Mouse (Mus musculus) testis, adult 10 weeks (tissue): Measurements from ENCODE around the gene Wfdc10. TPM values are rescaled to one million over a fixed set of nuclear protein-coding genes. Genes with fewer than 3 reads are reported as not detected.

Source experiments
- polyA plus RNA-seq: library from polyadenylated mRNA; stranded (reverse); fragments of 350-450 nt; fragmentation: Illumina TruSeq; extraction: RNeasy Lipid Tissue Mini Kit (QIAGEN cat#74804); gene quantifications from one replicate; pipeline ENCODE4 v1.2.3, GENCODE M21; 2014; ENCODE audit warnings: low read depth, low replicate concordance

Gene Wfdc10
- 15.1 TPM for polyA plus RNA-seq

GRCm38 (mm10) chr2:164655858-164656257 lies at the start of gene Wfdc10:
TSS of gene Wfdc10 (plus strand) at chr2:164656046.

GRCm38 (mm10) chr2:164613471-164613870 lies 42.4 kb upstream of the Wfdc10 start, which contains the start of the genes Wfdc6b and Wfdc8:
TSS of gene Wfdc6b (plus strand) at chr2:164613522.
TSS of gene Wfdc8 (minus strand) at chr2:164613626.

GRCm38 (mm10) chr2:164638696-164639095 lies 17.1 kb upstream of the Wfdc10 start, which contains the start of gene Wfdc16:
TSS of gene Wfdc16 (minus strand) at chr2:164638796.

GRCm38 (mm10) chr2:164656483-164656882 lies 637 bp downstream of the Wfdc10 start, which contains the start of gene Wfdc9:
TSS of gene Wfdc9 (minus strand) at chr2:164656583.

GRCm38 (mm10) chr2:164673987-164674386 lies 18.1 kb downstream of the Wfdc10 start, which contains the start of gene Wfdc11:
TSS of gene Wfdc11 (minus strand) at chr2:164674087.

GRCm38 (mm10) chr2:164684807-164685206 lies 29.0 kb downstream of the Wfdc10 start, which contains the start of gene Wfdc13:
TSS of gene Wfdc13 (plus strand) at chr2:164685107.

GRCm38 (mm10) chr2:164698201-164698600 lies 42.4 kb downstream of the Wfdc10 start, which contains the start of gene Spint4:
TSS of gene Spint4 (plus strand) at chr2:164698501.

Other genes starting within 250 kb of the Wfdc10 start
- gene Sdc4, start 212.2 kb upstream of the Wfdc10 start, polyA plus RNA-seq: 23.5 TPM
- 6.3 TPM for gene Sys1, start 199.1 kb upstream of the Wfdc10 start, polyA plus RNA-seq
- gene Gm20458, start 195.1 kb upstream of the Wfdc10 start, polyA plus RNA-seq: not detected
- gene Trp53tg5, start 182.3 kb upstream of the Wfdc10 start, polyA plus RNA-seq: 308 TPM
- gene Dbndd2, start 169.9 kb upstream of the Wfdc10 start, polyA plus RNA-seq: 0.98 TPM
- gene Pigt, start 158.5 kb upstream of the Wfdc10 start, polyA plus RNA-seq: 8.8 TPM
- not detected for gene Wfdc2, start 93.6 kb upstream of the Wfdc10 start, polyA plus RNA-seq
- not detected for gene Spint3, start 82.6 kb upstream of the Wfdc10 start, polyA plus RNA-seq
- 17.8 TPM for gene Wfdc6a, start 70.6 kb upstream of the Wfdc10 start, polyA plus RNA-seq
- 83.7 TPM for gene Eppin, start 62.5 kb upstream of the Wfdc10 start, polyA plus RNA-seq
- 2.2 TPM for gene Wfdc6b, start 42.5 kb upstream of the Wfdc10 start, polyA plus RNA-seq
- gene Wfdc8, start 42.4 kb upstream of the Wfdc10 start, polyA plus RNA-seq: 1.6 TPM
- gene Wfdc16, start 17.2 kb upstream of the Wfdc10 start, polyA plus RNA-seq: 2.0 TPM
- gene Wfdc9, start 537 bp downstream of the Wfdc10 start, polyA plus RNA-seq: not detected
- gene Wfdc11, start 18.0 kb downstream of the Wfdc10 start, polyA plus RNA-seq: not detected
- 2.2 TPM for gene Wfdc13, start 29.1 kb downstream of the Wfdc10 start, polyA plus RNA-seq
- gene Spint4, start 42.5 kb downstream of the Wfdc10 start, polyA plus RNA-seq: not detected
- 8.1 TPM for gene Spint5, start 59.3 kb downstream of the Wfdc10 start, polyA plus RNA-seq
- gene Wfdc3, start 89.9 kb downstream of the Wfdc10 start, polyA plus RNA-seq: 11.3 TPM
- 5.0 TPM for gene Dnttip1, start 89.9 kb downstream of the Wfdc10 start, polyA plus RNA-seq
- 11.9 TPM for gene Ube2c, start 113.9 kb downstream of the Wfdc10 start, polyA plus RNA-seq
- gene Tnnc2, start 123.9 kb downstream of the Wfdc10 start, polyA plus RNA-seq: not detected
- 1.4 TPM for gene Snx21, start 129.8 kb downstream of the Wfdc10 start, polyA plus RNA-seq
- gene Acot8, start 148.8 kb downstream of the Wfdc10 start, polyA plus RNA-seq: 1.3 TPM
- gene Zswim3, start 149.1 kb downstream of the Wfdc10 start, polyA plus RNA-seq: 14.7 TPM
- gene Zswim1, start 166.6 kb downstream of the Wfdc10 start, polyA plus RNA-seq: 6.0 TPM
- 15.7 TPM for gene Spata25, start 172.5 kb downstream of the Wfdc10 start, polyA plus RNA-seq
- gene Ctsa, start 176.8 kb downstream of the Wfdc10 start, polyA plus RNA-seq: 5.4 TPM
- not detected for gene Neurl2, start 177.4 kb downstream of the Wfdc10 start, polyA plus RNA-seq
- gene Pltp, start 201.7 kb downstream of the Wfdc10 start, polyA plus RNA-seq: 1.1 TPM
- gene Pcif1, start 223.3 kb downstream of the Wfdc10 start, polyA plus RNA-seq: 2.8 TPM